Mouse (Mus musculus) layer of hippocampus, adult 8-10 months (tissue): Measurements from ENCODE around the gene Mrpl54. TPM values are rescaled to one million over a fixed set of nuclear protein-coding genes. Genes with fewer than 3 reads are reported as not detected.

Experiments used
- DNase-seq, 2 experiments: peaks; one replicate each; pipeline ENCODE4 v3.0.0; 2022; ENCODE audit warnings: low spot score in 2 of 2
- total RNA-seq, 4 experiments: library from RNA; stranded (reverse); gene quantifications; 2 replicates each; pipeline ENCODE4 v1.2.4; 2022

Gene Mrpl54
- total RNA-seq, 4 experiments from 2014 or later = 32.5 to 49.5 (median 40.8) TPM

DNA sequence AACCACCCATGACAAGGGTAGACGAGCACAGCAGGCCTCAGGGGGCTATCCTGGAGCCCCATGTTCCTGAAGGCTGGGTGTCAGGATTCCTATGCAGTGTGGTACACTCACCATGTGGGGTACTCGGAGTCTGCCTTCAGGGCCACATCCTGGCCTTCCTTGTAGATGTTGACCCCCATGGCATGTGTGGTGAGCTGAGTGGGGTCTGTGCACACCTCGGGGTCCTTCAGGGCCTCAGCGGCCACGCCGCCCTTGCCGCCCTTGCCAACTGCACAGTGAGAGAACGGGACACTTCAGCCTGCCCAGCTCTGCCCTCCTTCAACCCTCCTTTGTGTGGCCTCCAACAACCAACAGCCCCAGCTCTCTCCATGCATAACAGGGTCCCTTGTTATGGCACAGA, 1.2 kb downstream of the Mrpl54 start:
- DNase-seq = no peak

DNA sequence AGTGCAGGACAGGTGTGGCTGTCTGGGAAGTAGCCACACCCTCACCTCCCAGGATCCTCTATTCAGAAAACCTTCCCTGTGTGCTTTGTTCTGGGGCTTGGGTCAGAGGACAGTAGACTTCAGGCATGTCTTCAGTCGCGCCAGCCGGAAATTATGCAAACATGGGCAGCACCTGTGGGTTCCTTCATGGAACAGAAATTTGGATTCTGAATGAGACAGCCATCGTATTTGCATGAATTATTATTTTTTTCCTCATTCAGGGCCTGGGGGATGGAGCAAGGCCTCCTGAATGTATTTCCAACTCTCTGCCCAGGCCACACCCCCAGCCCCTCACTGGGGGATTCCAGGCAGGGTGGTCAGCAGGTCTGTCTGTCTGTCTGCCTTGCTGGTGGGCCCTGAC, 5.7 kb downstream of the Mrpl54 start:
- DNase-seq = no peak

DNA sequence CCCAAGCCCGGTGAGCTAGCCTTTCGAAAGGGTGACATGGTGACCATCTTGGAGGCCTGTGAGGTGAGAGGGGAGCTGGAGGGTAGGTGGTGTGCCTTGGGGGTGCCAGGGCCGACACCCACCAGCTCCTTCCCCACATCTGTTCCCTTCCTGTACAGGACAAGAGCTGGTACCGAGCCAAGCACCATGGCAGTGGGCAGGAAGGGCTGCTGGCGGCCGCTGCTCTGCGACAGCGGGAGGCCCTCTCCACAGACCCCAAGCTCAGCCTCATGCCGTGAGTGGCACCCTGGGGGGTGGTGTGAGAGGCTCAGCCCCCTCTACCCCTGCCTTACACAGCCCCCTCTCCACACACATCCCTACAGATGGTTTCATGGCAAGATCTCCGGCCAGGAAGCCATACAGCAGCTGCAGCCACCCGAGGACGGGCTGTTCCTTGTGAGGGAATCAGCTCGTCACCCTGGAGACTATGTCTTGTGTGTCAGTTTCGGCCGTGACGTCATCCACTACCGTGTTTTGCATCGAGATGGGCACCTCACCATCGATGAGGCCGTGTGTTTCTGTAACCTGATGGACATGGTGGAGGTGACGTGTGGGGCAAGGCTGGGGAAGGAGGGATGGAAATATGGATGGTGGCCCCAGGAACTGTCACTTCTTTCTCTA, 7.4 kb downstream of the Mrpl54 start:
- DNase-seq = no peak

DNA sequence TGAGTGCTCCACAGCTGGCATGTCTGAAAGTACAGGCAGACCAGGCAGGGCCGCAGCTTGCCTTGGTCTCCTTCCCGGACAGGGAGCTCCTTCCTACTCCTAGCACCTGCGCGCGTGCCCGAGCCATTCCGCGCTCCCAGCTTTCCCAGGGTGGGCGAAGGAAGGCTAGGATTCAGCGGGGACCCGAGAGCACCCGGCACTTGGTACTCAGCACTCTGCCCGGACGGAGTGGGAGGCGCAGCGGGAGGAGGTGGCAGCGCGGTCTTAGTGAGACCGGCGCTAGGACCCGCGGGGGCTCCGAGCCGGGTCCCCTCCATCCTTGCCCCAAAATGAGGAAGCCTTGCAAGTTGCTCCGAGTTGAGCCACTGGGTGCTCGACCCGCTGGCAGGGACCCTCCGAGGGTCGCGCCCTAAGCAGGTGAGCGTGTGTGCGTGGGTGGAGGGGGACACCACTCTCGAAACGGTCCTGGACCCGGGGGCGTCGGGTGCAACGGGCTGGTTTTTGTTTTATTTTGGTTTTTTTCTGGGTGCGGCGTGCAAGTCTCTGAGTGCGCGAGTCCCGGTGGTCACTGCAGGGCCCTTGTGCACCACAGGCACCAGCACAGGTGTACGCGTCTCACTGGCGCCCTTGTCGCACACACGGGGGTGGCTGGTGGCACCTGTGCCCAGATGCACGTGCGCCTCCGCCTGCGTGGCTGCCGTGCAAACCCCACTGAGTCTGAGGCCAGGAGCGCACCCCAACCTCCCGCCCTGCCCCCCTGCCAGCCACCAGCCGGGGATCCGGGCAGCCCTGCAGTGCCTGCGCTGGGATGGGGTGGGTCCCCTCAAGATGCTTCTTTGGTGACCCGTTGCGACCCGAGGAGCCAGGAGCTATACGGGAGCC, 9.3 kb downstream of the Mrpl54 start:
- DNase-seq = peak in 1 of 2 experiments; percentile 52

DNA sequence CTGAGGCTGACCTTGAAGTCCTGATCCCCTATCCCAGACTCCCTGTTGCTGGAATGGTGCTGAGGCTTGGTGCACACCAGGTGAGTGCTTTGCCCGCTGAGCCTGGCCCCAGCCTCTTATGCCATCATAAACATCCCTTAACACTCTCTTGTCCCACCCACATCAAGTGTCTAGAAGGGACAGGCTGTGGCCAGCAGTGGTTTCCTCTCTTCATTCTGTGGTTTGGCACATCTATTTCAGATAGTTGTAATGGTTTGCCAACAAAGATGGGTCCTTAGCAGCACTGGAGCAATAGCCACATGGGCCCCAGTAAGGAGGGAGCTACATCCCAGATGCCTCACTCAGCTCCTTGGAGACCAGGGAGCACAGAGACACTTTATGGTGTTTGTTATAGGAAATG, 11.8 kb downstream of the Mrpl54 start:
- no peak for DNase-seq

DNA sequence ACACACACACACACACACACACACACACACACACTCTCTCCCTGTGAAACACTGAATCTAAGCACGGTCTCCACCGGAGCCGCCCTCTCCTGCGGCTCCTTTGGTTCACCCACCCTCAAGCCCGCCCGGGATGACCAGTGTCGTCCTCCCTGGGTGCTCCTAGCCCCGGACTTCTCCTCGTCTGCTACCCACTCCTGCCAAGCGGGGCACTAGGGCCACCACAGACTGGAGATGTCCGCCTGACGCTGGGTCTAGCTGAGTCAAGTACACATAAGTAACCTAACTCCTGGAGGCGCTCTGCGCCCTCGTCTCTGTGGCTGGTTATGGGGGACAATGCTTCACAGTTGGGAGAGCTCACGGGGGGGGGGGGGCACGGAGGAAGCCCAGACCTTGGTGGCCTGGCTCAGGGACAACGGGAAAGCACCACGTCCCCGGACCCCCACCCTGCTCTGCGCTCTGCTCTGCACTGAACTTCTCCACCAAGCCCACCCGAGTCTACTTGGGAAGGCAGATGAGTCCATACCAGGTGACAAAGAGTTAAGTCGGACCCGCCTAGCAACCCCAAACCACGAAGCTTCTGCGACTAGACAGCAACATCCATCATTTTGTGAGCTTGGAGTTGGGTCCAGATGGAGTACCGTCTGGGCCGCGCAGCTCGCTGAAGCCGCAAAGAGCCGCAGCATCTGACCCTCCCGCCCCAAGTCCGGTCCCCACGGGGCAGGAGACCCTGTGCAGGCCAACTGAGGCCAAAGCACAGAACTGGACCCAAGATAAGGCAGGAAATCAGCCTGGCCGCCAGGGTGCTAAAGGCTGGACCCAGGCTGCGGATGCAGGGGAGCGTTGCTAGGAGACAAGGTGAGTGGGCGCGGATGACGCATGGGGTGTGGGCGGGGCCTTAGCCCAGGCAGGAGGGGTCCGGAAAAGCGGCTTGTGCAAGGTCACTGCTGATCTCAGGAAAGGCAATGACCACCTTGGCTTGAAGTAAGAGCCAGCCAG, 14.0 kb downstream of the Mrpl54 start, which contains the start of gene Matk:
Matk (plus strand) TSS at position 512 of the 996 bp plus-strand sequence.
- DNase-seq = peak; percentile 84 to 89

DNA sequence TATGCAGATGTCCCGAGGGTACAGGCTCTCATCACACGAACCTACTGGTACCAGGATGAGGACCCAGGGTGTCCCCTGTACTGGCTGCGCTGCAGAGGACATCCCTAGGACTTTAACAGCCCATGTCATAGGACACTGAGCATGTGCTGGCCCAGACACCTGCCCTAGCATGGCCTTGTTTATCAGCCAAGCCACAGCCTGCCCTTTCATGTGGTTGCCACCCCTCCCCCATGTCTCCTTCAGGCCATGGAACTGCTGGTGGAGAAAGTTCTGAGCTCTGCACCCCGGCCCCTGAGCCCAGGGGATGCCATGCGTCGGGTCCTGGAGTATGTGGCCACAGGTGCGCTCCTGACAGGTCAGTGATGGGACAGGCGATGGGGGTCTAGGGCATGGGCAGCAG, 17.3 kb downstream of the Mrpl54 start:
- DNase-seq = no peak

DNA sequence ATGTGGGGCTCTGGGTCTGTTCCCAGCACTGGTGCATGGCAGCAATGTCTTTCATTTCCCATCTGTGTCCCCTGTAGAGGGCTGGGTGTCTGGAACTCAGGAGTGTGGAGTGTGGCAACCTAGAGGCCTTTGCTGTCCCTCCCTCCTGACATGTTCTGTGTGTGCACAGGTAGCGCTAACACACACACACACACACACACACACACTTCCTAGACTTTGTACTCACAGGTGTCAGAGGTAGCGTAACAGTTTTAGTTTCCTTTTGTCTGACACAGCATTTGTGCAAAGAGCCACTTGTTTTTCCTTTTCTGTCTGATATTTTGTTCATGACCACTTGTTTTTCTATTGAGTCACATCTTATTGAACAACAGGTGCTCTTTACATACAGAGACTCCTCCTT, 18.9 kb downstream of the Mrpl54 start:
- no peak for DNase-seq

DNA sequence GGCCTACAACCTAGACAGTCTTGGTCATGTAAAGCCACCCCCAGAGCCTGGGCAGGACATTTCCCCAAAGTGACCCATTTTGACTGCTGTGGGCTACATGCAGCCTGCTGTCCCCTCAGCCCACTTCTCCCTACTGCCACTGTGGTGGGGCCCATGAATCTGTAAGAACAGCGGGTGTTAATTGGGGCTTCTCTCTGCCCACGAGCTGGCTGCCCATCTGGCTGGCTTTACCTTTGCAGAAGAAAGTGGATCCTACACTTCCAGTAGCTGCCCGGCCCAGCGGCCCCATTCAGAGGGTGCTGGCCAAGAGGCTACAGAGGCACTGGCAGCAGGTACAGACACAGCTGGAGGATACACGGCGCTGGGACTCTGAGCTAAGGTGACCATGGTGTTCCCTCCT, 21.6 kb downstream of the Mrpl54 start:
- no peak for DNase-seq

DNA sequence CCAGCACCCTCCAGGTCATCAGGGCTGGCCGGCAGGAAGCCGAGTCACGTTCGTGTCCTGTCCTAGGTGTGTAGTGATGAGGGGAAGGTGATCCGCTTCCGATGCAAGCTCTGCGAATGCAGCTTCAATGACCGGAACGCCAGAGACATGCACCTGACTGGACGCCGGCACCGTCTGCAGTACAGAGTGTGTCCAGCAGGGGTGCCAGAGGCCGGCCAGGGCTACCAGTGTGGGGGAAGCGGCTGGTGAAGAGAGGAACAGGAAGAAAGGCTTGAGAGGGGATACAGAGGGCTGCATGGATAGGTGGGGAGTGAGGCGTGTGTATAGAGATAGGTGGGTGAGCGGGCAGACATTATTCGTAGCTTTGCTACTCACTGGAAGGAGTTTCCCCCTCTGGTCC, 22.1 kb downstream of the Mrpl54 start:
- DNase-seq = peak in 1 of 2 experiments; percentile 72

DNA sequence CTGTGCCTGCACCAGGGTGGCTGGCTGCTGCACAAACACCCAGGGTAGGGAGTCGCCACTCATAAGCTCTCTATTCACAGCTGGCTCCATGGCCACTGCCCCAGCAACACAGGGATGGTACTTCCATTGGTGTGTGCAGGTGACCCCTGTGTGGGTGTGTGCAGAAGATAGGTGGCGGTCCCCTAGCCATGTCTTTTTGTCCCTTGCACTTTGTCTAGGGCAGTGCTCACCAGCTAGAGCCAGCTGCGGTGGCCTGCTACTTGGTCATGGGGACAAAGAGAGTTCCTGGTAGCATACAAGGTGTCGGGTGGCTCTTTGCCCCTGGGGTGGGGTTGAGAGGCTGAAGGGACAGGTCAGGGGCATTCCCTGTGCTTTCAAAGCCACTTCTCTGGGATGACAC, 22.6 kb downstream of the Mrpl54 start:
- DNase-seq = no peak

DNA sequence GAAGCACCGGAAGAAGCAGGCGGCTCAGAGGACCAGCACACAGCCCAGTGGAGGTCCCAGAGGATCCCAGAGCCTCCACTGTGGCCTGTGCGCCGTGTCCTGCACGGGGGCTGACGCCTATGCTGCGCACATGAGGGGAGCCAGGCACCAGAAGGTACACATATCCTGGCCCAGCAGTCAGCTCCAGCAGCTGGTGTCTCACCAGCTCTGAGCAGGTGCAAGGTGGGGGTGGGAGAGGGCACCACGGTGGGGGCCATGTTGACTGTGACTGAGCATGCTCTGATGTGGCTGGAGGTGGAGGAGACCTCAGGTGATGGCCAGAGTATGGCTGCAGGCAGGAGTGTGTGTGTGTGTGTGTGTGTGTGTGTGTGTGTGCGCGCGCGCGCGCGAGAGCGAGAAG, 24.7 kb downstream of the Mrpl54 start:
- DNase-seq = no peak

DNA sequence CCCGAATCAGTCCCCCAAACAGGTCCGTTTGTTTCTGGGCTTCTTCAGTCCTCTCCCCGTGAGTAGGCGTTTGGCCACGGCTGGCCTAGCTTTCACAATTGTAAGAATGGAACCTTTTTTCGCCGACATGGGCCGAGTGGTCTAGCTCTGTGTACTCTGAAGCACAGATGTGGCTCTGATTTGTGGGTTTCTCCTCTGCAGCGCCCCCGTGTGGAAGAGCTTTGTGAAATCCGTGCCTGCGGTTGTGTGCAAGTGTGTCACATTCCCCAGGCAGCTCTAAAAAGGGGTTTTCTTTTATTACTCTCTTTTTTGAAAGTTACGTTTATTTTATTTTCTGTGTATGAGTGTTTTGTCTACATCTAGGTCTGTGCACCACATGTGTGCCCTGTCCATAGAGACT, 25.9 kb downstream of the Mrpl54 start:
- DNase-seq = peak in 1 of 2 experiments; percentile 76

DNA sequence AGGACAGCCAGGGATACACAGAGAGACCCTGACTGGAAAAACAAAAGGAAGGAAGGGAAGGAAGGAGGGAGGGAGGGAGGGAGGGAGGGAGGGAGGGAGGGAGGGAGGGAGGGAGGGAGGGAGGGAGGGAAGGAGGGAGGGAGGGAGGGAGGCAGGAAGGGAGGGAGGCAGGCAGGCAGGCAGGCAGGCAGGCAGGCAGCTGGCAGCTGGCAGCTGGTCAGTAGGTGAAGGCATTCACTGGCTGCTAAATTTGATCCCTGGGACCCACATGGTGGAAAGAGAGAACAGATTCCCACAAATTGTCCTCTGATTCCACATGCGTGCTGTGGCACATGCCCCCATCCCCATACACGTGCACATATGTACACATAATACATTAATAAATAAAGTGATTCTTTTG, 28.1 kb downstream of the Mrpl54 start:
- DNase-seq = no peak

DNA sequence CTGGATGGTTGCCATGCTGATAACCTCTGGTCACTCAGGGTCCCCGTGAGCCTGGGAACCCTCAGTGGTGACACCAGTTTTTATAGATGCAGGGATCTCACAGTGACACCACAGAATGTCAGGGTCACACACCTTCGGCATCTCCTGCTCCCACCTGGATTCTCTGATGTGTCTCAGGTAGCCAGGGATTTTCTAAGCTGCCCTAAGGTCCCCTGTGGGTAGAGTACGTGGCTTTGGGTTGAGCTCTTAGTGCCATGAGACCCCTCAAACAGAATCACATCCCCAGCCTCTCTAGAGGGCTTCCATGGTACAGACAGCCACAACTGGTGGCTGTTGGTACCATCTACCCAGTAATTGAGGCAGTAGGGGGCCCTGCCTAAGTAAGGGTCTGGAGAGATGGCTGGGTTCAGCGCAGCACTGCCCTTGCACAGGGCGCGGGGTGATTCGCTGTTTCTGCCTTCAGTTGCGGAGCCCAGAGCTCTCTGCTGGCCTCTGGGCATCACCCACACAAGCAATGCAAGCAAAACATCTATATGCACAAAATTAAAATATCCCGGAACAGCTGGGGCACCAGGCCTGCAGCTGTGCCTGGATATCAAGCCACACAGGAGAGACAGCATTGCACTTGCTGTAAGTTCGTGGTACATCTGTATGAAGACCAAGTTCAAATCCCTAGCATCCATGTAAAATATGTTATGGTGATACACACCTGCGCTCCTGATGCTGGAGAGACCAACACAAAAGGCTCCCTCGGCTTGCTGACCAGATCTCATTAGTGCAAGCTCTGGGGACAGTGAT, 30.1 kb downstream of the Mrpl54 start:
- no peak for DNase-seq

DNA sequence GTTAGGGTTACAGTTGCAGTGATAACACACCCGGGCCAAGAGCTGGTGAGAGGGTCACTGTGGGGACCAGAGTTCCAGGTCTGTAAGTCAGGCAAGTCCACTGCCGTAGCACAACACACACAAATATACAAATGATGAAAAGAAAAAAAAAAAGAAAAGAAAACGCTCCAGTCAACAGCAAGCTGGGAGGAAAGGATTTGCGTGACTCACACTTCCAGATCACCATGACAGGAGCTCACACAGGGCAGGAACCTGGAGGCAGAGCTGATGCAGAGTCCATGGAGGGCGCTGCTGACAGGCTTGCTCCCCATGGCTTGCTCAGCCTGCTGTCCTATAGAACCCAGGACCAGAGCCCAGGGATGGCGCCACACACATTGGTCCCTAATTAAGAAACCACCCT, 32.5 kb downstream of the Mrpl54 start:
- DNase-seq = no peak

DNA sequence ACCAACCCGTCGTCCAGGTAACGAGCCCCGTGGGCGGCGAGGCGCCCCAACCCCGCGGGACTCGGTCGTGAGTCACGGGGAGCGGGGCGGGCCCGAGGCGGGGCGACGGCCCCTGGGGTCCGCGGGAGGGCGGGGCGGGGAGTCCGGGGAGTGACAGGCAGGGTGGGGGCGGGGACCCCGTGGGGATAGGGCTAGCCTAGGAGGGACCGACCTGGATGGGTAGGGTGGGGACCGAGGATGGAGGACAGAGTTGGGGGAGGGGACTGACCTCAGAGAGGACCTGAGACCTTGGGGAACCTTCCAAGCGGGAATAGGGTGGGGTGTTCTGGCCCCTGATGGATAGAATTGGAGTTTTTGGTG, 33.5 kb downstream of the Mrpl54 start:
- no peak for DNase-seq

DNA sequence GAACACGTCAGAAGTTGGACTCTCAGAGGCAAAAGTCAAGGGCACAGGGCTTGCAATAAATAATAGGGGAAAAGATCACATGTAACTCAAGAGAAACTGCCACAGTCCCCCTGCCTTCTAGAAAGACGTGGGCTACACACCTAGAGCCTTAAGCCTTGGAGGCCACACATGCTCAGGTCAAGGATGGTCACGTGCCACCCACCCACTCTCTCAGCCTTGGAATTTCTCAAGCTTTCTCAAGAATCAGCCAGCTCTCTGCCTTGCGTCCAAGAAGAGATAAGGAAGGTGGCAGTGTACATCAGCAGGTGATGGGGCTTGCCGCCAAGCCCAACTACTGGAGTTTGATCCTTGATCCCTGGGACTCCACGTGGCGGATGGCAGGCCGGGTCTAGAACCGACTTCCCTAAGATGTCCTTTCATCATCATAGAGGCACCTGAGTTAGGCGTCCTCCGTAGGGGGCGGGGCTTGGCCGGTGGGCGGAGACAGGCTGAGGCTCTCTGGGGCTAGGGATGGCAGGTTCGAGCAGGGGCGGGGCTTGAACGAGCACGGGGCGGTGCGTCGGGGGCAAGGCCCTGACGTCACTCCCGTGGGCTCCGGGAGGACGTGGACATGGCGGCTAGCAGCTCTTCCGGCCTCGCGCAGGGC, 34.0 kb downstream of the Mrpl54 start, which contains the start of gene Zfr2:
Zfr2 (plus strand) TSS at position 576 of the 646 bp plus-strand sequence.
- peak; percentile 89 to 92 for DNase-seq

DNA sequence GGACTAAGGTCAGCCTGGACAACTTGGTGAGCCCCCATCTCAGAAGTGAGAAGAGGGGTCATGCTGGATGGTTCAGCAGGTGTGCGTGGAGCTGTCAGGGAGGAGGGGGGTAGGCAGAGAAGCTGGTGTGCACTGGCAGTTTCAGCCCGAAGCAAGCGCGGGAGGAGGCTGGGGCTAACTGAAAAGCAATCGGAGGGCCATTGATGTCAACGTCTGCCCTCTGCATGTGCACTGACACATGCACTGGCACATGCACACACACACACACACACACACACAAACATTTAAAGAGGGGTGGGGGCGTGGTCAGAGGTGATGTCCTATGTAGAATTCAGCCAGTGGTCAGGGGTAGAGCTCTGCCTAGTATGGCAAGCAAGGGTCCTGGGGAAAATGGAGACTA, 35.3 kb downstream of the Mrpl54 start:
- no peak for DNase-seq
